Mouse (Mus musculus): ENCODE measurements around the gene Anks6.

DNA sequence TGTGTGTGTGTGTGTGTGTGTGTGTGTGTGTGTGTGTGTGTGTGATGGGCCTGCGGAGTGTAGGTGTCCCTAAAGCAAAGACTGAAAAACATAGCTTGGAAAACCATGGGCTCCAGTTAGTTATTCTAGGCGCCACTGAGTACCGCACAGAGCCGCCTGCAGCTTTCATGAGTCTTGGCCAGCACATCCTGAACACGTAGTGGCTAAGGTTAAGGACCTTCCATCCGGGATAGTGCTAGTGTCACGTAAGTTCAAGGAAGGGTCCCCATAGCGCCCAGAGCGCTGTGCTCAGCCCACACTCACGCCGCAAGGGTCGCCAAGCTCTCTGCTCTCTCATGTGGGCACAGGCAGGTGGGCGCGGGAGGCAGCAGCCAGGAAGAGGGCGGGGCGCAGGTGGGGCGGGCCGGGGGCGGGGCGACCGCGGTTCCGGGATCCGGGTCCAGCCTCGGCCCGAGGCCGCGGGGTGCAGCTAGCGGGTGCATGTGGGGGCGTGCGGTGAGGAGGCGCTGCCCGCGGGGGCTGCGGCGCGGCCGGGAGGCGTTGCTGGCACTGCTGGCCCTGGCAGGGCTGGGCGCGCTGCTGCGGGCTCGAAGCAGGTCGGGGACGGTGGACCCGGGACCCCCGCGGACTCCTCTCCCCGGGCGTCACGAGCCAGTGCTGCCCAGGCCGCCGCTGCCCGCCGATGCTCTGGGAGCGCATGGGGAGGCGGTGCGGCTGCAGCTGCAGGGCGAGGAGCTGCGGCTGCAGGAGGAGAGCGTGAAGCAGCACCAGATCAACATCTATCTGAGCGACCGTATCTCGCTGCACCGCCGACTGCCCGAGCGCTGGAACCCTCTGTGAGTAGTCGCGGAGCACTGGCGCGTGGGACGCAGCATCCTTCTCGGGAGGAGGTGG is 34.5 kb upstream of the Anks6 start, which contains the start of gene Galnt12:
- no peak for TF ChIP-seq E2F4 (IDR thresholded peaks at IDR 0.05; ENCODE audit: insufficient read depth)
- no peak for TF ChIP-seq POLR2A (IDR thresholded peaks at IDR 0.05; ENCODE audit: insufficient read length, low read depth)
- TF ChIP-seq MAX (IDR thresholded peaks at IDR 0.05; ENCODE audit: low read depth): no peak
- no peak for TF ChIP-seq MYOG (IDR thresholded peaks at IDR 0.05; ENCODE audit: control insufficient read depth in 1 of 3, insufficient read depth in 1 of 3, insufficient read length in 2 of 3, low read depth in 2 of 3)
- TF ChIP-seq POLR2AphosphoS2 (IDR thresholded peaks at IDR 0.05; ENCODE audit: insufficient read length, low read depth): no peak

Data from myocyte (in vitro differentiated cells).